Mouse (Mus musculus): ENCODE results near the gene Dzip1. TPM values are rescaled to one million over a fixed set of nuclear protein-coding genes. Genes with fewer than 3 reads are reported as not detected.

Gene Dzip1
- polyA plus RNA-seq, 1 experiment from 2014 or later: 3.4 TPM

DNA sequence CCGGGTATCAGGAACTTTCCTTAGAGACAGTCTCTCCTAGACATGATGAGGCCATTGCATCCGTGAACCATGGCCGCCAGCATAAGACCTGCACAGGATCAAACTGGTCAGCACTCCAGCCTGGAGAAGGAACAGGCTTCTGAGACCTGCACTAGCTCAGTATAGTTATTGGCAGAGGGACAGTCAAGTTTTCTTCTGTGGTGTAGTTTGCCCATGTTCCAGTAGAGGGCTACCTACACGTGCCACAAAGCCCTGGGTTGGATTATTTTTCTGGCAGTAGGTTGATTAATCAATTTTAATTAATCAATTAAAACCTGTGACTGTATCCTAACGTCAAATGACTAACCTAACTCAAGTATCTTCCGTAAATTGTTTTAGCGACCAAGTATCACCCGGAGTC, 6.2 kb downstream of the Dzip1 start:
- WGBS (ENCODE audit: insufficient replicate concordance): 58% methylated on average over 8 of the region's 8 CpGs
- H3K4me2 ChIP-seq: no peak overlapping the region
- no peak overlapping the region for H3K9ac ChIP-seq
- no peaks in the 10 kb centered on the region for H3K36me3 ChIP-seq
- no peak overlapping the region for H3K4me3 ChIP-seq
- no peak for ATAC-seq
- peaks cover 51% of the 10 kb centered on the region for H3K27me3 ChIP-seq (replicated peaks)
- H3K27ac ChIP-seq: no peak overlapping the region
- H3K9me3 ChIP-seq (replicated peaks): no peaks in the 10 kb centered on the region
- peaks cover 11% of the 10 kb centered on the region for H3K4me1 ChIP-seq

DNA sequence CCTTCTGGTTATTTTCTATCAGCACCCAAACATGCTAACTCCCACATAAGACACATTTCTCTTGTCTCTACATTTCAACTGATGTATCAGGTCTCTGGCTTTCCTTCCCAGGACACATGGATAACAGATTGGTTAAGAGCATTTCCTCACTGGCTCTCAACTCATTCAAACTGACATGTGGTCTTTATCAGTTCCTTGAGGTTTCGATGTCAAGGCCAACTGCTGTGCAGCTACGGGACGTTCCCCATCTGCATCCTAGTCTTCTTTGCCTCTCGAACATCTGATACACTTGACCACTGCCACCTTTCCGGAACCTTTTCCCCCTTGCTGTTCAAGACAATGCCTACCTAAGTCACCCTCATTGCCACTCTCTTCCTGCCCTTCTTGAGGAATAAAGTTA, 11.6 kb downstream of the Dzip1 start:
- H3K4me3 ChIP-seq: no peak overlapping the region
- peaks cover 2% of the 10 kb centered on the region; the same call in 1 of the 2 replicates for H3K27me3 ChIP-seq (replicated peaks)
- H3K9ac ChIP-seq: no peak overlapping the region
- 19% methylated on average over 5 of the region's 5 CpGs for WGBS (ENCODE audit: insufficient replicate concordance)
- H3K4me1 ChIP-seq: 0 out of 2 replicates have a peak, but pooled peaks cover 7% of the 10 kb centered on the region
- H3K27ac ChIP-seq: no peak overlapping the region
- no peaks in the 10 kb centered on the region for H3K36me3 ChIP-seq
- ATAC-seq: no peak
- H3K9me3 ChIP-seq (replicated peaks): no peaks in the 10 kb centered on the region
- no peak overlapping the region for H3K4me2 ChIP-seq

DNA sequence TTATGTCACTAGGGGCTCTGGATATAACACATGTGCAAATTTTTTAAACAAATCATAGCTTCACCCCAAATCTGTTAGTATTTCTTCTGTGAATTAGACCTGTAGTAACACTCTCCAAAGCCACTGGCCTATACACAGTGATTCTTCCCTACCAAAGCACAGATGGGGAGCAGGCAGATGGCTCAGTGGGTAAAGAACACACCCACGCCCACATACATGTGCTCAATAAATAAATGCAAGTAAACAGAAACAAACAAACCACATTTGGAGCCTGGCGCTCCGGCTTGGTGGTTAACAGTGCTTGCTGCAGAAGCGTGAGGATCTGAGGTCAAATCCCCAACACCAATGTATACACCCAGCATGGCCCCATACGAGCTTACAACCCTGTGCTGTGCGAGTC, 13.7 kb downstream of the Dzip1 start:
- no peaks in the 10 kb centered on the region for H3K36me3 ChIP-seq
- WGBS (ENCODE audit: insufficient replicate concordance): 81% methylated on average over 6 of the region's 6 CpGs
- ATAC-seq: no peak

DNA sequence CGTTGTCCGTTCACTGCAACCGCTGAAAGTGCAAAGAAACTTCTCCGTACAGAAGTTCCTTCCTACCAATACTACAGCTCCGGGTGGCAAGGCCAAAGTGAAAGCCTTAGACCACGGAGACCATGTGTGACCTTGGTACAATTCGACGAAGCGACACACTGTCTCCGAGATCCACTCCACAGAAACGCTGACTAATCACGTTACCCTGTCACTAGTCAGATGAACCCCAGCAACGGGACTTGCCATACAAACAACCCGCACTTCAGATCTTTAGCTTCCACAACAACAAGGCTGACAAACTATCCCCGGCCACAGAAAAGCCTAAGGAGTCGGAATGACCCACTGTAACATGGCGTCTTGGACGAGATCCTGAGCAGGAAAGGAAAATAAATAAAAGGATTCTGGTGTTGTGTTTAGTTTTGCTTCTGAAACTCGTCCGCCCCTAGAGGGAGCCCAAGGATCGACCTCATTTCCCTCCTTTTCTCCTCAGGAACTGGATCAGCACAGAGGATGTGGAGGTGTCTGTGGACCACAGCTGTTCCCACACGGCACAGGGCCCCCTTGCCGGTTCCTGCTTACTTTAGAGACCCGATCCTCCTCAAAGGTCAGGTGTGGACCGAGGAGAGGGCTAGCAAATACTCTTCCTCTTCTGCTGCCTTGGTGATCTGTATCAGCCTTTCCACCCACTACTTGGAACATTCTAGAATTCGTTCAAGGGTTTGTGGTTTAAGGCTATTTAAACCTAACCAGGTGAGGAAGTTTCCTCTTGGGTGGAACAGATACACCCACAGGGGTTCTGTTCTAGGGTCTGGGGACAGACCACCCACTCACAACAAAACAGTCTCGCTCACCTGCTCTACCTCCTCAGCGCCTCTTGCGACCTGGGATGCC, 14.7 kb downstream of the Dzip1 start:
- peak; percentile 58; the same call in 1 of the 2 replicates for ATAC-seq
- H3K4me1 ChIP-seq: 0 out of 2 replicates have a peak, but pooled peaks cover 7% of the 10 kb centered on the region
- H3K4me2 ChIP-seq: peak overlapping the region; percentile 52
- H3K27me3 ChIP-seq (replicated peaks): peaks cover 5% of the 10 kb centered on the region; the same call in 1 of the 2 replicates
- H3K4me3 ChIP-seq: peak overlapping the region; percentile 29
- peak overlapping the region; percentile 49; the same call in 1 of the 2 replicates for H3K9ac ChIP-seq
- H3K9me3 ChIP-seq (replicated peaks): no peaks in the 10 kb centered on the region
- H3K27ac ChIP-seq: no peak overlapping the region
- no peaks in the 10 kb centered on the region for H3K36me3 ChIP-seq
- WGBS (ENCODE audit: insufficient replicate concordance): 45% methylated on average over 29 of the region's 29 CpGs

More for the DNA sequence above, 13.7 kb downstream of the Dzip1 start:
- Histone ChIP-seq H3K4me3 (no peak overlapping the region), H3K9me3 (replicated peaks) (no peaks in the 10 kb centered on the region), H3K4me2 (no peak overlapping the region), H3K9ac (no peak overlapping the region), H3K4me1 (0 out of 2 replicates have a peak, but pooled peaks cover 7% of the 10 kb centered on the region), H3K27me3 (replicated peaks) (peaks cover 4% of the 10 kb centered on the region; the same call in 1 of the 2 replicates), H3K27ac (no peak overlapping the region)

DNA sequence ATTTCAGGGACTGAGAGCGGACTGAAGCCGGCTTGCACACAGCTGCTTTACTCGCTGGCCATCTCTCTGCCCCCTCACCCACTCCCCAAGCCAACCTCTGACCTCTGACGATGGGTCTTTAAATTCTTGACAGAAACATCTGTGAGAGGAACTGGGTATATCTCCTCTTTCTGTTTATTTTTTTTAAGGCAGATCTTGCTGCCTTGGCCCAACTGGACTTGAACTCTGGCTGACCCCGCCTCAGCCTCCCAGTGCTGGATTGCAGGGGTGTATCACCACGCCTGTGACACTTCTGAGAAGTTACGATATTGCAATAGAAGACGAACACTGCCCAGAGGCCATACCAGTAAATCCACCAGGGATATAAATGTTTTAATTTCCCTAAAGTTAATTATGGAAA, 15.4 kb downstream of the Dzip1 start:
- H3K9ac ChIP-seq: no peak overlapping the region
- ATAC-seq: no peak
- no peak overlapping the region; the same call in 1 of the 2 replicates for H3K4me2 ChIP-seq
- no peak overlapping the region for H3K27ac ChIP-seq
- 71% methylated on average over 8 of the region's 8 CpGs for WGBS (ENCODE audit: insufficient replicate concordance)
- H3K27me3 ChIP-seq (replicated peaks): peaks cover 5% of the 10 kb centered on the region; the same call in 1 of the 2 replicates
- H3K9me3 ChIP-seq (replicated peaks): no peaks in the 10 kb centered on the region
- no peak overlapping the region for H3K4me3 ChIP-seq
- 0 out of 2 replicates have a peak, but pooled peaks cover 7% of the 10 kb centered on the region for H3K4me1 ChIP-seq
- H3K36me3 ChIP-seq: no peaks in the 10 kb centered on the region

DNA sequence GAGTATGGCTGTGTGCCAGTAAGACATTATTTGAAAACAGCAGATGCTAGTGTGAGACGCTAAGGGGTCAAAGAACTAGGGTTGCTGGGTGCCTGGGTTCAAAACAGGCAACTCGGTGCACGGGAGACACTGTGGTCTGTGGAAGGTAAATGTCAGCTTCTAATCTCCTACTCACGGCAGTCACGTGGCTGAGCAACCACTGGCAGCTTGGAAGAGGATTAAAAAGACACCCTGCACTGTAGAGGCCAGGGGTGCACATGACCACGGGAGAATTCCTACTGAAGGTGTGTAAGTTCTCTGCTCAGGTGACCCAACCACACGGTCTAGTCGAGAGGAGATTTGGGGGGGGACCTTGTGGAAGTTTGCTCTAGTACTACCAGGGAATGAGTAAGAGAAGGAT, 17.7 kb downstream of the Dzip1 start:
- 54% methylated on average over 8 of the region's 8 CpGs for WGBS (ENCODE audit: insufficient replicate concordance)
- Histone ChIP-seq H3K4me3 (no peak overlapping the region), H3K27me3 (replicated peaks) (0 out of 2 replicates have a peak, but pooled peaks cover 2% of the 10 kb centered on the region), H3K9me3 (replicated peaks) (no peaks in the 10 kb centered on the region), H3K4me2 (no peak overlapping the region), H3K4me1 (no peaks in the 10 kb centered on the region; the same call in 1 of the 2 replicates), H3K27ac (no peak overlapping the region), H3K36me3 (no peaks in the 10 kb centered on the region), H3K9ac (no peak overlapping the region)
- ATAC-seq: no peak

DNA sequence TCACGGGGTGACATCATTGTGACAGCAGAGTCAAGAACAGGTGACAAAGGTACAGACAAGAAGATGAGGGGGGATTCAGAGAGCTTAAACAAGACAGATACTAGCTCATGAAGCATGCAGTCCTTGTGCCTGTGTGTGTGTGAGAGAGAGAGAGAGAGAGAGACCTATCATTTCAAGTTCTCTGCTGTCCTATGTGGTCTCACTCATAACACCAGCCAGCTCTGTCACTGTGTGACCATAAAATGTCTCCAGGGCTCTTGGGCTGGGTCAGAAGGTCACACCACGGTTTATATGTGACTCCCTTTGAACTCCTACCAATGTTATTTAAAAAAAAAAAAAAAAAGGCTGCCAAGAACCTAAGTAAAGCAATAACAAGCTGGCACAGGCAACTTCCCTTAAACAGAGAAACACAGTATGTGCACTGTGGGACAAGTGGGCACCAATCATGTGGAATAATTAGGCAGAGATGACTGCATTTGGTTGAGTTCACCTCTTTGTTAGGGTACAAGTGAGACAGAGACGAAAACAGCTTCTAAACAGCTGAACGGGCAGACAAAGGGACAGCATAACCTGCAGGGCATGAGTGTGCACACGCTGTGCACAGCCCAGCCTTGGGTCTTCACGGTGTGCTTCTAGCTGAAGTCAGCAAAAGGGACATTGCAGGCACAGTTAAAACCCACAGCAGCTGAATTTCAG, 21.2 kb downstream of the Dzip1 start:
- no peak for ATAC-seq
- Histone ChIP-seq H3K9ac (no peak overlapping the region), H3K4me1 (peaks cover 8% of the 10 kb centered on the region), H3K27ac (no peak overlapping the region), H3K9me3 (replicated peaks) (no peaks in the 10 kb centered on the region), H3K4me2 (no peak overlapping the region), H3K4me3 (no peak overlapping the region), H3K36me3 (peaks cover 4% of the 10 kb centered on the region; the same call in 1 of the 2 replicates), H3K27me3 (replicated peaks) (0 out of 2 replicates have a peak, but pooled peaks cover 2% of the 10 kb centered on the region)
- WGBS (ENCODE audit: insufficient replicate concordance): 69% methylated on average over 6 of the region's 6 CpGs

DNA sequence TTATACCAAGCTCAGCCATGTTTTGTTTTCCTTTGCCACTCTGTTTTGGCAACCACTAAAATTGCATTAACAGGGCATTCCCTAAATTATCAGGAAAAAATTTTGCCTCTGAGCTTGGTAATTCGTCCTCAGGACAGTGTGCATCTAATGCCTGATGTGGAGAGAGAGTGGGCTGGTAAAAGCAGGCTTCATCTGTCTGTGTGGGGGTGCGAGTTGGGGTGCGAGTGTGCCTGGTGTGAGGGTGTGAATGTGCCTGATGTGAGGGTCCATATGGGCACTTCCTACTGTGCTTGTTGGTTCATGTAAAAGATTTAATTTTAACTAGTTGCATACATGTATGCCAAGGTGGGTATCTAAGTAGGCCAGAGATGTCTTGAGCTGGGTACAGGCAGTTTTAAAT, 21.9 kb downstream of the Dzip1 start:
- Histone ChIP-seq H3K4me2 (no peak overlapping the region), H3K9me3 (replicated peaks) (no peaks in the 10 kb centered on the region), H3K4me3 (no peak overlapping the region), H3K4me1 (peaks cover 8% of the 10 kb centered on the region), H3K36me3 (peaks cover 4% of the 10 kb centered on the region; the same call in 1 of the 2 replicates), H3K9ac (no peak overlapping the region), H3K27me3 (replicated peaks) (0 out of 2 replicates have a peak, but pooled peaks cover 2% of the 10 kb centered on the region), H3K27ac (no peak overlapping the region)
- 66% methylated on average over 3 of the region's 3 CpGs for WGBS (ENCODE audit: insufficient replicate concordance)
- no peak for ATAC-seq

GRCm38 (mm10) chr14:118900911-118901310, 24.3 kb downstream of the Dzip1 start:
- 86% methylated on average over 1 of the region's 1 CpGs for WGBS (ENCODE audit: insufficient replicate concordance)

GRCm38 (mm10) chr14:118899940-118900339, 25.3 kb downstream of the Dzip1 start:
- no peaks in the 10 kb centered on the region for H3K9me3 ChIP-seq (replicated peaks)
- 0 out of 2 replicates have a peak, but pooled peaks have one; percentile 40 for ATAC-seq
- no peak overlapping the region for H3K9ac ChIP-seq
- H3K4me3 ChIP-seq: no peak overlapping the region
- no peak overlapping the region for H3K27ac ChIP-seq
- H3K36me3 ChIP-seq: peaks cover 4% of the 10 kb centered on the region; the same call in 1 of the 2 replicates
- H3K4me2 ChIP-seq: no peak overlapping the region
- 71% methylated on average over 11 of the region's 11 CpGs for WGBS (ENCODE audit: insufficient replicate concordance)
- no peaks in the 10 kb centered on the region for H3K27me3 ChIP-seq (replicated peaks)
- H3K4me1 ChIP-seq: peaks cover 8% of the 10 kb centered on the region

More at GRCm38 (mm10) chr14:118900911-118901310, 24.3 kb downstream of the Dzip1 start:
- no peak overlapping the region for H3K4me3 ChIP-seq
- ATAC-seq: no peak
- peaks cover 8% of the 10 kb centered on the region for H3K4me1 ChIP-seq
- H3K4me2 ChIP-seq: no peak overlapping the region
- H3K36me3 ChIP-seq: peaks cover 4% of the 10 kb centered on the region; the same call in 1 of the 2 replicates
- H3K9me3 ChIP-seq (replicated peaks): no peaks in the 10 kb centered on the region
- H3K27me3 ChIP-seq (replicated peaks): no peaks in the 10 kb centered on the region
- H3K9ac ChIP-seq: no peak overlapping the region
- no peak overlapping the region for H3K27ac ChIP-seq

- WGBS (ENCODE audit: insufficient replicate concordance): 78% methylated on average over 10 of the region's 10 CpGs
Measured at GRCm38 (mm10) chr14:118895655-118896054, 29.6 kb downstream of the Dzip1 start.

More at GRCm38 (mm10) chr14:118895655-118896054, 29.6 kb downstream of the Dzip1 start:
- Histone ChIP-seq H3K4me2 (no peak overlapping the region), H3K27me3 (replicated peaks) (no peaks in the 10 kb centered on the region), H3K27ac (no peak overlapping the region), H3K9me3 (replicated peaks) (no peaks in the 10 kb centered on the region), H3K4me1 (no peaks in the 10 kb centered on the region), H3K9ac (no peak overlapping the region), H3K4me3 (no peak overlapping the region), H3K36me3 (no peaks in the 10 kb centered on the region)
- no peak for ATAC-seq

Data from liver, embryonic 12.5 days (tissue).